Mouse (Mus musculus) forebrain, embryonic 12.5 days (tissue): ENCODE measurements around the gene Klc1. TPM values are rescaled to one million over a fixed set of nuclear protein-coding genes. Genes with fewer than 3 reads are reported as not detected.

Source experiments
- ATAC-seq: fragments of 200-750 bp; cut with Nextera tagmentation; 2 replicates; pipeline ENCODE4 v1.8.0; 2017; ENCODE audit warnings: moderate TSS enrichment; ENCODE audit not compliant: low FRiP score
- H3K27ac ChIP-seq: fragments of 300-500 bp; sonication (generic); 2 replicates; pipeline ENCODE4 v1.5.1; 2016; ENCODE audit warnings: mild to moderate bottlenecking
- H3K27me3 ChIP-seq: fragments of 300-500 bp; sonication (generic); 2 replicates; pipeline ENCODE4 v1.6.1; 2016; ENCODE audit warnings: mild to moderate bottlenecking
- H3K36me3 ChIP-seq: fragments of 300-500 bp; sonication (generic); replicated peaks from 2 replicates; pipeline ENCODE4 v1.6.1; 2016; ENCODE audit warnings: mild to moderate bottlenecking
- H3K4me1 ChIP-seq: fragments of 300-500 bp; sonication (generic); 2 replicates; pipeline ENCODE4 v1.6.1; 2016
- H3K4me2 ChIP-seq: fragments of 300-500 bp; sonication (generic); 2 replicates; pipeline ENCODE4 v1.6.1; 2016; ENCODE audit warnings: mild to moderate bottlenecking, moderate library complexity
- H3K4me3 ChIP-seq: fragments of 300-500 bp; sonication (generic); replicated peaks from 2 replicates; pipeline ENCODE4 v1.5.1; 2016; ENCODE audit warnings: mild to moderate bottlenecking
- H3K9ac ChIP-seq: fragments of 300-500 bp; sonication (generic); 2 replicates; pipeline ENCODE4 v1.6.1; 2016; ENCODE audit warnings: mild to moderate bottlenecking
- H3K9me3 ChIP-seq: fragments of 300-500 bp; sonication (generic); 2 replicates; pipeline ENCODE4 v1.6.1; 2016
- WGBS: fragments of 180-500 bp; shearing (Covaris S2); methylation state at CpG from one replicate; pipeline ENCODE4 v1.1.7; 2016; 5-methylcytosine and 5-hydroxymethylcytosine counted together
- polyA plus RNA-seq: library from polyadenylated mRNA; unstranded; fragments of >200 nt; fragmentation: Nextera tagmentation; extraction: Ambion mirVana; gene quantifications from 2 replicates; pipeline ENCODE4 v1.2.1, GENCODE M21; 2016

Klc1 gene
- polyA plus RNA-seq, 1 experiment from 2014 or later, result 307 TPM

GRCm38 (mm10) chr12:111827556-111827955 lies 68.9 kb downstream of the Klc1 start:
- Histone ChIP-seq H3K9ac (no peak overlapping the region), H3K4me2 (no peak overlapping the region), H3K27ac (no peak overlapping the region), H3K27me3 (no peaks in the 10 kb centered on the region), H3K36me3 (peaks cover 77% of the 10 kb centered on the region), H3K9me3 (no peaks in the 10 kb centered on the region), H3K4me1 (no peaks in the 10 kb centered on the region; the same call in 1 of the 2 replicates), H3K4me3 (no peak overlapping the region)
- WGBS, result 95% methylated on average over 12 of the region's 12 CpGs
- ATAC-seq, result no peak

- ATAC-seq, result no peak
- no peaks in the 10 kb centered on the region; the same call in 1 of the 2 replicates for H3K4me1 ChIP-seq
- peaks cover 72% of the 10 kb centered on the region for H3K36me3 ChIP-seq
- H3K27ac ChIP-seq, result 0 out of 2 replicates have a peak overlapping the region, but pooled peaks have one; percentile 19
- WGBS, result 67% methylated on average over 5 of the region's 5 CpGs
- H3K27me3 ChIP-seq, result no peaks in the 10 kb centered on the region
- no peak overlapping the region for H3K9ac ChIP-seq
- H3K4me2 ChIP-seq, result no peak overlapping the region
- H3K4me3 ChIP-seq, result no peak overlapping the region
- no peaks in the 10 kb centered on the region for H3K9me3 ChIP-seq
Measured at GRCm38 (mm10) chr12:111829447-111829846, 70.8 kb downstream of the Klc1 start.

GRCm38 (mm10) chr12:111829954-111830353 lies 71.3 kb downstream of the Klc1 start:
- H3K36me3 ChIP-seq, result peaks cover 69% of the 10 kb centered on the region
- no peak overlapping the region for H3K4me3 ChIP-seq
- H3K27ac ChIP-seq, result 0 out of 2 replicates have a peak overlapping the region, but pooled peaks have one; percentile 19
- H3K9me3 ChIP-seq, result no peaks in the 10 kb centered on the region
- H3K27me3 ChIP-seq, result no peaks in the 10 kb centered on the region
- WGBS, result 90% methylated on average over 9 of the region's 9 CpGs
- H3K9ac ChIP-seq, result no peak overlapping the region
- no peak for ATAC-seq
- H3K4me2 ChIP-seq, result no peak overlapping the region
- H3K4me1 ChIP-seq, result no peaks in the 10 kb centered on the region; the same call in 1 of the 2 replicates

GRCm38 (mm10) chr12:111830375-111830774 lies 71.7 kb downstream of the Klc1 start:
- H3K36me3 ChIP-seq, result peaks cover 65% of the 10 kb centered on the region
- 88% methylated on average over 10 of the region's 10 CpGs for WGBS

GRCm38 (mm10) chr12:111832643-111833042 lies 74.0 kb downstream of the Klc1 start:
- no peak overlapping the region for H3K4me2 ChIP-seq
- H3K4me1 ChIP-seq, result no peaks in the 10 kb centered on the region; the same call in 1 of the 2 replicates
- no peak for ATAC-seq
- no peaks in the 10 kb centered on the region for H3K9me3 ChIP-seq
- no peak overlapping the region for H3K9ac ChIP-seq
- H3K27me3 ChIP-seq, result no peaks in the 10 kb centered on the region
- no peak overlapping the region for H3K4me3 ChIP-seq
- H3K36me3 ChIP-seq, result peaks cover 44% of the 10 kb centered on the region
- WGBS, result 88% methylated on average over 5 of the region's 5 CpGs
- no peak overlapping the region for H3K27ac ChIP-seq

More at GRCm38 (mm10) chr12:111830375-111830774, 71.7 kb downstream of the Klc1 start:
- Histone ChIP-seq H3K4me1 (no peaks in the 10 kb centered on the region; the same call in 1 of the 2 replicates), H3K27me3 (no peaks in the 10 kb centered on the region), H3K4me2 (no peak overlapping the region), H3K27ac (0 out of 2 replicates have a peak overlapping the region, but pooled peaks have one; percentile 19), H3K9me3 (no peaks in the 10 kb centered on the region), H3K4me3 (no peak overlapping the region), H3K9ac (no peak overlapping the region)
- ATAC-seq, result no peak

GRCm38 (mm10) chr12:111833457-111833856 lies 74.8 kb downstream of the Klc1 start:
- H3K4me2 ChIP-seq, result no peak overlapping the region
- 89% methylated on average over 10 of the region's 10 CpGs for WGBS
- H3K9ac ChIP-seq, result no peak overlapping the region
- H3K27me3 ChIP-seq, result no peaks in the 10 kb centered on the region
- H3K4me3 ChIP-seq, result no peak overlapping the region
- H3K4me1 ChIP-seq, result no peaks in the 10 kb centered on the region; the same call in 1 of the 2 replicates
- peaks cover 36% of the 10 kb centered on the region for H3K36me3 ChIP-seq
- no peak overlapping the region for H3K27ac ChIP-seq
- no peak for ATAC-seq
- no peaks in the 10 kb centered on the region for H3K9me3 ChIP-seq

GRCm38 (mm10) chr12:111842565-111843433 lies 84.2 kb downstream of the Klc1 start:
- Histone ChIP-seq H3K9me3 (no peaks in the 10 kb centered on the region), H3K4me1 (no peaks in the 10 kb centered on the region), H3K27me3 (no peaks in the 10 kb centered on the region), H3K9ac (no peak overlapping the region), H3K4me2 (no peak overlapping the region), H3K4me3 (no peak overlapping the region), H3K36me3 (no peaks in the 10 kb centered on the region), H3K27ac (no peak overlapping the region)
- 90% methylated on average over 15 of the region's 15 CpGs for WGBS
- no peak for ATAC-seq

- WGBS, result 67% methylated on average over 2 of the region's 2 CpGs
- Histone ChIP-seq H3K27me3 (no peaks in the 10 kb centered on the region), H3K9ac (no peak overlapping the region), H3K27ac (no peak overlapping the region), H3K4me3 (no peak overlapping the region), H3K4me1 (no peaks in the 10 kb centered on the region), H3K36me3 (no peaks in the 10 kb centered on the region), H3K9me3 (no peaks in the 10 kb centered on the region), H3K4me2 (no peak overlapping the region)
- ATAC-seq, result no peak
Measured at GRCm38 (mm10) chr12:111843470-111843869, 84.8 kb downstream of the Klc1 start.

- no peak for ATAC-seq
- no peaks in the 10 kb centered on the region for H3K27me3 ChIP-seq
- 91% methylated on average over 4 of the region's 4 CpGs for WGBS
- 0 out of 2 replicates have a peak, but pooled peaks cover 4% of the 10 kb centered on the region for H3K9me3 ChIP-seq
- H3K9ac ChIP-seq, result no peak overlapping the region
- H3K4me3 ChIP-seq, result no peak overlapping the region
- no peak overlapping the region for H3K27ac ChIP-seq
- H3K4me1 ChIP-seq, result no peaks in the 10 kb centered on the region
- no peaks in the 10 kb centered on the region for H3K36me3 ChIP-seq
- no peak overlapping the region for H3K4me2 ChIP-seq
Measured at GRCm38 (mm10) chr12:111845953-111846352, 87.3 kb downstream of the Klc1 start.

- Histone ChIP-seq H3K36me3 (no peaks in the 10 kb centered on the region), H3K27ac (no peak overlapping the region), H3K4me3 (no peak overlapping the region), H3K9ac (no peak overlapping the region), H3K4me2 (no peak overlapping the region), H3K4me1 (peaks cover 2% of the 10 kb centered on the region; the same call in 1 of the 2 replicates), H3K9me3 (0 out of 2 replicates have a peak, but pooled peaks cover 4% of the 10 kb centered on the region), H3K27me3 (no peaks in the 10 kb centered on the region)
- ATAC-seq, result no peak
- 91% methylated on average over 10 of the region's 10 CpGs for WGBS
Measured at GRCm38 (mm10) chr12:111846815-111847214, 88.2 kb downstream of the Klc1 start.

- 78% methylated on average over 9 of the region's 9 CpGs for WGBS
- H3K9ac ChIP-seq, result no peak overlapping the region
- no peak overlapping the region for H3K4me2 ChIP-seq
- H3K27ac ChIP-seq, result no peak overlapping the region
- H3K36me3 ChIP-seq, result no peaks in the 10 kb centered on the region
- no peaks in the 10 kb centered on the region for H3K27me3 ChIP-seq
- no peak for ATAC-seq
- no peak overlapping the region for H3K4me3 ChIP-seq
- H3K9me3 ChIP-seq, result 0 out of 2 replicates have a peak, but pooled peaks cover 4% of the 10 kb centered on the region
- peaks cover 2% of the 10 kb centered on the region; the same call in 1 of the 2 replicates for H3K4me1 ChIP-seq
Measured at GRCm38 (mm10) chr12:111848300-111848798, 89.7 kb downstream of the Klc1 start.

GRCm38 (mm10) chr12:111851235-111851634 lies 92.6 kb downstream of the Klc1 start:
- no peak overlapping the region for H3K27ac ChIP-seq
- WGBS, result 55% methylated on average over 2 of the region's 2 CpGs

More at GRCm38 (mm10) chr12:111851235-111851634, 92.6 kb downstream of the Klc1 start:
- Histone ChIP-seq H3K36me3 (no peaks in the 10 kb centered on the region), H3K4me2 (no peak overlapping the region), H3K4me1 (peaks cover 2% of the 10 kb centered on the region; the same call in 1 of the 2 replicates), H3K9me3 (0 out of 2 replicates have a peak, but pooled peaks cover 4% of the 10 kb centered on the region), H3K4me3 (no peak overlapping the region), H3K9ac (no peak overlapping the region), H3K27me3 (no peaks in the 10 kb centered on the region)
- no peak for ATAC-seq
